Mouse (Mus musculus): ENCODE data around the gene 4921524J17Rik.

DNA sequence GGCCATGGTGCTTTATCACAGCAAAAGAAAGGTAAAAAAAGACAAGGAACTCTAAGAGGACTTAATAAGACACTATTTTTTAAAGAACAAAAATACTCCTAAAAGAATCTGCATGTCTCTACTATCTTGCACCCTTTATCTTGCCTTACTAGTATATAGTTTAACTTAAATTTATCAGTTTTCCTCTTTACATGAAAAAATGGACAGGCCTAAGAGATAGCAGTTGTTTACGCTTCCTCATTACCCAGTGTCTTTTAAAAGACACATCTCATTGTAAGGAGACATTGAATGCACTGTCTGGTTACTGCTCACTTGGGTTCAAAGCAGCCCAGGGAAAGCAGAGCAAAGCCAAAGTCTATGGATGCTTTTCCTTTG lies 60.2 kb downstream of the 4921524J17Rik start:
- no peak for TF ChIP-seq POLR2A (IDR thresholded peaks at IDR 0.05; ENCODE audit: borderline replicate concordance, extremely low read depth, low read depth, low read length)
- TF ChIP-seq CTCF (IDR thresholded peaks at IDR 0.05; ENCODE audit: insufficient read depth, low read length), result no peak
